Mouse (Mus musculus): ENCODE results near the gene Olfr1013.

DNA sequence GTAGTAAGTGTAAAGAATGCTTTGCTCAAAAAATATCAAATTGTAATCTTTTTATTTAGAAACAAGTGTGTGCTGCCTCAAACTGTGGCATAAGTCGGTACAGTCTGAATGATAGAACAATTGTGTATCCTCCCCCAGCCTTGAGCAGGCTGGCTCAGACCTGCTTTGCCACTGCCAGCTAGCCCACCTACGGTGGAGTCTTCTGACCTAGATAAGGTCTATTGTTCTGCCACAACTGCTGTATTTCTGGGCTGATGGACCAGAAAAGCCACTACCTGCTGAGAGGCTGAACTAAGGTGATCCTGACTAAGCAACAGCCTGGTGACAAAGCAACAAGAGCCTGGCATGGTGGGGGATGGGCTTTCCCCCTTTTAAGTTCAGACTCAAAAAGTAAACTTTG, 25.4 kb downstream of the Olfr1013 start:
- TF ChIP-seq CTCF (IDR thresholded peaks at IDR 0.05) (no peak), EP300 (IDR thresholded peaks at IDR 0.05) (no peak)
